Mouse (Mus musculus) liver, postnatal 0 days (tissue): Measurements from ENCODE around the gene Mylk2. TPM values are rescaled to one million over a fixed set of nuclear protein-coding genes. Genes with fewer than 3 reads are reported as not detected.
A peak's percentile ranks its signal among the peaks of the same experiment; 100 is the strongest.

Experiments used
- ATAC-seq: fragments of 200-750 bp; cut with Nextera tagmentation; 2 replicates; pipeline ENCODE4 v1.8.0; 2017; ENCODE audit warnings: mild to moderate bottlenecking, moderate library complexity
- DNase-seq: peaks from one replicate; pipeline ENCODE4 v3.0.0-alpha.2; 2016
- H3K27ac ChIP-seq: fragments of 300-500 bp; sonication (generic); 2 replicates; pipeline ENCODE4 v1.5.1; 2014; ENCODE audit warnings: antibody characterized with exemption, moderate library complexity, mild to moderate bottlenecking, low read depth
- H3K27me3 ChIP-seq: fragments of 300-500 bp; sonication (generic); 2 replicates; pipeline ENCODE4 v1.6.1; 2014; ENCODE audit warnings: low read length, control low read depth, mixed read lengths; ENCODE audit not compliant: insufficient read depth
- H3K36me3 ChIP-seq: fragments of 300-500 bp; sonication (generic); replicated peaks from 2 replicates; pipeline ENCODE4 v1.6.1; 2014; ENCODE audit warnings: mild to moderate bottlenecking, control low read depth, low read length, moderate library complexity, mixed read lengths; ENCODE audit not compliant: insufficient read depth
- H3K4me1 ChIP-seq: fragments of 300-500 bp; sonication (generic); 2 replicates; pipeline ENCODE4 v1.6.1; 2014; ENCODE audit warnings: antibody characterized with exemption, mild to moderate bottlenecking, control low read depth; ENCODE audit not compliant: insufficient read depth
- H3K4me2 ChIP-seq: fragments of 300-500 bp; sonication (generic); 2 replicates; pipeline ENCODE4 v1.6.1; 2014; ENCODE audit warnings: low read depth, mild to moderate bottlenecking, low read length, moderate library complexity, mixed read lengths
- H3K4me3 ChIP-seq: fragments of 300-500 bp; sonication (generic); 2 replicates; pipeline ENCODE4 v1.5.1; 2014; ENCODE audit warnings: low read depth, low read length
- H3K9ac ChIP-seq: fragments of 300-500 bp; sonication (generic); replicated peaks from 2 replicates; pipeline ENCODE4 v1.6.1; 2014; ENCODE audit warnings: mild to moderate bottlenecking, moderate library complexity
- H3K9me3 ChIP-seq: fragments of 300-500 bp; sonication (generic); 2 replicates; pipeline ENCODE4 v1.6.1; 2016; ENCODE audit warnings: mild to moderate bottlenecking, control low read depth, low read length, mixed read lengths
- CTCF ChIP-seq: sonication (generic); IDR thresholded peaks from 2 replicates; pipeline ENCODE4 v1.5.1; 2016; ENCODE audit warnings: antibody characterized with exemption, low read depth
- EP300 ChIP-seq: IDR thresholded peaks from 2 replicates; pipeline ENCODE4 v1.6.1; 2016; ENCODE audit warnings: antibody characterized with exemption, low read depth, mild to moderate bottlenecking
- WGBS: fragments of 180-500 bp; shearing (Covaris S2); extraction: QIAGEN DNeasy Blood & Tissue Kit; methylation state at CpG from one replicate; pipeline ENCODE4 v1.1.7; 2014; ENCODE audit not compliant: insufficient replicate concordance; 5-methylcytosine and 5-hydroxymethylcytosine counted together
- polyA plus RNA-seq: library from polyadenylated mRNA; unstranded; fragments of >200 nt; fragmentation: Nextera tagmentation; extraction: Ambion mirVana; gene quantifications from 2 replicates; pipeline ENCODE4 v1.2.1, GENCODE M21; 2015

The Mylk2 gene
- polyA plus RNA-seq, 1 experiment from 2014 or later: not detected

- TF ChIP-seq EP300 (no peak), CTCF (peak; percentile 79)
- WGBS: 32% methylated on average over 5 of the region's 5 CpGs
- H3K27ac ChIP-seq: no peak overlapping the region
These were observed 22.5 kb downstream of the Mylk2 start for GRCm38 (mm10) chr2:152933614-152934013.

GRCm38 (mm10) chr2:152939846-152940245 is 28.7 kb downstream of the Mylk2 start:
- Histone ChIP-seq H3K27me3 (peaks cover 45% of the 10 kb centered on the region), H3K4me1 (no peaks in the 10 kb centered on the region), H3K9me3 (no peaks in the 10 kb centered on the region), H3K4me2 (no peak overlapping the region), H3K36me3 (no peaks in the 10 kb centered on the region), H3K4me3 (no peak overlapping the region), H3K27ac (no peak overlapping the region), H3K9ac (no peak overlapping the region)
- ATAC-seq (no peak), DNase-seq (peak; percentile 74)
- WGBS: 1% methylated on average over 4 of the region's 4 CpGs
- TF ChIP-seq CTCF (peak; percentile 85), EP300 (no peak)

More at GRCm38 (mm10) chr2:152933614-152934013, 22.5 kb downstream of the Mylk2 start:
- peak; percentile 63 for DNase-seq
- no peak for ATAC-seq
- Histone ChIP-seq H3K4me1 (no peaks in the 10 kb centered on the region), H3K27me3 (no peaks in the 10 kb centered on the region; the same call in 1 of the 2 replicates), H3K4me2 (no peak overlapping the region), H3K9ac (no peak overlapping the region), H3K4me3 (no peak overlapping the region), H3K36me3 (no peaks in the 10 kb centered on the region), H3K9me3 (no peaks in the 10 kb centered on the region)

GRCm38 (mm10) chr2:152941106-152941505 is 30.0 kb downstream of the Mylk2 start:
- Histone ChIP-seq H3K27me3 (peaks cover 54% of the 10 kb centered on the region), H3K9ac (no peak overlapping the region), H3K4me1 (no peaks in the 10 kb centered on the region), H3K4me3 (no peak overlapping the region), H3K9me3 (no peaks in the 10 kb centered on the region), H3K27ac (no peak overlapping the region), H3K36me3 (no peaks in the 10 kb centered on the region), H3K4me2 (no peak overlapping the region)
- no peak for TF ChIP-seq CTCF
- no peak for TF ChIP-seq EP300
- 85% methylated on average over 6 of the region's 6 CpGs for WGBS
- no peak for DNase-seq
- no peak for ATAC-seq

- ATAC-seq (no peak), DNase-seq (no peak)
- Histone ChIP-seq H3K4me3 (no peak overlapping the region), H3K9me3 (no peaks in the 10 kb centered on the region), H3K4me1 (no peaks in the 10 kb centered on the region), H3K4me2 (no peak overlapping the region), H3K27me3 (peaks cover 54% of the 10 kb centered on the region), H3K36me3 (no peaks in the 10 kb centered on the region), H3K27ac (no peak overlapping the region), H3K9ac (no peak overlapping the region)
- WGBS: 20% methylated on average over 7 of the region's 7 CpGs
- TF ChIP-seq CTCF (no peak), EP300 (no peak)
These were observed 30.6 kb downstream of the Mylk2 start for GRCm38 (mm10) chr2:152941776-152942175.

- 2% methylated on average over 53 of the region's 65 CpGs for WGBS
- Histone ChIP-seq H3K4me2 (peak overlapping the region; percentile 52), H3K36me3 (no peaks in the 10 kb centered on the region), H3K27me3 (peaks cover 59% of the 10 kb centered on the region), H3K27ac (no peak overlapping the region), H3K9ac (no peak overlapping the region), H3K4me3 (peak overlapping the region; percentile 29), H3K9me3 (no peaks in the 10 kb centered on the region), H3K4me1 (no peaks in the 10 kb centered on the region)
- no peak for DNase-seq
- ATAC-seq: no peak
- TF ChIP-seq EP300: no peak
- no peak for TF ChIP-seq CTCF
These were observed 31.9 kb downstream of the Mylk2 start for GRCm38 (mm10) chr2:152942898-152943515.

GRCm38 (mm10) chr2:152943568-152943967 is 32.4 kb downstream of the Mylk2 start:
- H3K4me2 ChIP-seq: no peak overlapping the region
- ATAC-seq: no peak

More at GRCm38 (mm10) chr2:152943568-152943967, 32.4 kb downstream of the Mylk2 start:
- WGBS: 11% methylated on average over 8 of the region's 8 CpGs
- Histone ChIP-seq H3K36me3 (no peaks in the 10 kb centered on the region), H3K9ac (no peak overlapping the region), H3K27ac (no peak overlapping the region), H3K4me1 (no peaks in the 10 kb centered on the region), H3K27me3 (peaks cover 59% of the 10 kb centered on the region), H3K4me3 (no peak overlapping the region), H3K9me3 (no peaks in the 10 kb centered on the region)
- TF ChIP-seq EP300: no peak
- no peak for TF ChIP-seq CTCF
- DNase-seq: no peak
